Mouse (Mus musculus): ENCODE data around the gene Filip1l.
A peak's percentile ranks its signal among the peaks of the same experiment; 100 is the strongest.
"Not testable (repeated sequence)": the region's sequence is repeated elsewhere in the genome, so short reads cannot be mapped to it uniquely, and the experiment has no call there.

The Filip1l gene

DNA sequence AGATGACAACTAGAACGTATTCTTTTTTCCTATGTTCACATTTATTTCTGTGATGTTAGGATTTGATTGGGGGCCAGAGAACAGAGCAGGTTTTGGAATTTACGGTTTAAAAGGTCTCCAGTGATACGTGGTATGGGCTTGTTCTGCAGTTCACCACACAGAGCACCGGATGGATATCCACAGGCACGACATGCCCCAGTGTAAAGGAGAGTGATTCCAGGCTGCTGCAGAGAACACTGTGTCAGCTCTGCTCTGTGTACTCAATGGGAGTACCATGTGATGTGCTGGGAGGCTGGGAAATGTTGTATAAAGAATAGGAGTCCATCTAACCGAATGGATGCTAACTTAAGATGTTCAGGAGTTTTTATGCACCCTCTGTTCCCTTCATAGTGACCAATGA, 1.0 kb downstream of the Filip1l start:
- DNase-seq (ENCODE audit: low spot score) = no peak

DNA sequence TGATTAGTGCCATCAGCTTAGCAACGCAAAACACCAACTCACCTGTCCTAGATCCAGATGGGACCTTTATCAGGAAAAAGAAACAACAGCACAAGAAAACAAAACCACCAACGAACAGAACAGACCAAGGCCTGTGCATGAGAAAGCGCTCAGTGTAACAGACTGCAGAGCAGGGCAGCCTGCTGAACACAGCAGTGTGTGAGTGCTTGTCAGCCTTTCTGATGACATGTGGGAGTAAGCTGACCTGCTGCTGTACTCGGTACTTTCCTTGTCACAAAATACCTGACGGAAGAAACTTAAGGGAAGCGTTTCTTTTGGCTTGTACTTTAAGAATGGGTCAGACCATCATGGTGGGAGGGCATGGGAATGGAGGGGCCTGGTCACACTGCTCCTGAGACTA, 3.6 kb downstream of the Filip1l start:
- DNase-seq (ENCODE audit: low spot score) = no peak

DNA sequence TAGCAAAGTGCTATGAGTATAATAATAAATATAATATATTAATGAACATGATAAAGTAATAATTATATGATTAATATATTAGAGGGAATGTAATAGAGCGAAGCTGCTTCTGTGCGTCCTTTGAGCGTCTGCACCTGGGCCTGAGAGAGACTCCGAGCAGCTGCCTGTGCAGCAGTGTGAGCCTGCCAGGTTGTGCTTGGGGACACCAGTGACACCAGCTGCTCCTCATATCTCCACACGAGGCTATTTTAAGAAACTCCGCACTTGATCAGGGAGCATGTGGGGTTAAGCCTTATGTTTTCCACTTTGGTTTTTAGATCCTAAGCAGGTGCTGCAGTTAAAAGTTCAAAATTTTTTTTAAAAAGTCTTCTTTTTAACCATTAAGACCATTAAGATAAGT, 4.1 kb downstream of the Filip1l start:
- DNase-seq (ENCODE audit: low spot score) = no peak

DNA sequence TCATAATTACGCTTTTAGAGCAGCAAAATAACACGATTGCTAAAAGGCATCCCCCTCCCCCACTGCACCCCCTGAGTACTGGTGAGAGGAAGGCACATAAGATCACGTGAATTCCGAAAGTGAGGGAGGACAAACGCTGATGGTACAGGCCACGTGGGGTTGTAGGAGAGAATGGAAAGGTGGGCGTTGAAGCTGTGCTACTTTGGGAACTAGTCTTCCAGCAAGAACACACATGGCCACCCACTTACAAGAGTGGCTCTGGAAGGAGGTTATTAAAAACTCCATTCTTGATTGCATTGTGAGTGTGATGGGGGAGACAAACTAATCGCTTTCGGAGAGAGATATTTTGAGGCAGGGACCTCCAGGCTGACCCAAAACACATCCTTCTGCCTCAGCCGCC, 6.4 kb downstream of the Filip1l start:
- DNase-seq (ENCODE audit: low spot score) = no peak

DNA sequence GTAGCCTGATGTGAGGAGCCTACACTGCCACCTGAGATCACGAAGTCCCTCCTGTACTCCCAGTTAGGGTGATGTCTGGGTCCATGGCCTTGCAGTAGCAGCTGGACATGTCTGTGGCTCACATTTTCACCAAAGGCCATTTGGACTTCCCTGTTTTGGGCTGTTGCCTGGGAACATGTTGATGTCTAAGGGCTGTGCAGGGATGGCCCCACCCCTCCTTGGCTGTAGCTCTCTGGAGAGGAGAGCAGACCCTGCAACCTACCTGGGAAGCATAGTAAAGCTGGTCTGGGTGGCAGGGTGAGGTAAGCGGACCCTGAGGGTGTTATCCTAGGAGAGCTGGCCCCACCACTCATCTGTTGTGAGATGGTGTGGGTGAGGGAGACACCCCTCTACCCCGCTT, 7.9 kb downstream of the Filip1l start:
- no peak for DNase-seq (ENCODE audit: low spot score)

DNA sequence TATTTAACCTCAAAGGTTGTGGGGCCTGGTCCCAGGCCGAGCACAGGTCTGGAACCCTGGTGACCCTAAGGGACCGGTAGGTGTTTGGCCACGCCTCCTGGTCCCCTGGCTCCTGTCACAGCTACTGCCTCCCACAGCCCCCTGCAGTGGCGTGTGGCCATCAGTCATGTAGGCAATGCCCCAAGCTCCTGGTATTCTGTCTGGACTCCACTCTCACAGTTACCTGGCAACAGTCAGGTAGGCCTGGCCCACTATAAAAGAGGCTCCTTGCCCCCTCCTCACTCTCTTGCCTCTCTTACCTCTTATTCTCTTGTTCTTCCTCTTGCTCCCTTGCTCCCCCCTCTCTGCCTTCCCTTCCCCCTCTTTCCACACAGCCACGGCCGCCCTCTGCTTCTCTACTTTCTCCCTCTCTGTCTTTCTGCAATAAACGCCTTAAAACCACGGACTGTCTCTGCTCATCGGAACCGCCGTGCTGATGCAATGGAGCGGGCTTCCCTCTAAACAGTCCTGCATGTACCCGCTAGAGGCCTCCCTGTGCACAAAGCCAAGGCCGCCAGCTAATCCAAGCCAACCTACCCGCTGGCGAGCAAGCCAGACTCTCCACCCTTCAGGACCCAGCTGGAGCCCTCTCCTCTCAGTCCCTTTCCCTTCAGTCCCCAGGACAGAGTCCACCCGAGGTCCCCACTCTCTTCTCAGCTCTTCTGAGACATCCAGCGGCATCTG, 9.9 kb downstream of the Filip1l start:
- peak; percentile 20 for DNase-seq (ENCODE audit: low spot score)

DNA sequence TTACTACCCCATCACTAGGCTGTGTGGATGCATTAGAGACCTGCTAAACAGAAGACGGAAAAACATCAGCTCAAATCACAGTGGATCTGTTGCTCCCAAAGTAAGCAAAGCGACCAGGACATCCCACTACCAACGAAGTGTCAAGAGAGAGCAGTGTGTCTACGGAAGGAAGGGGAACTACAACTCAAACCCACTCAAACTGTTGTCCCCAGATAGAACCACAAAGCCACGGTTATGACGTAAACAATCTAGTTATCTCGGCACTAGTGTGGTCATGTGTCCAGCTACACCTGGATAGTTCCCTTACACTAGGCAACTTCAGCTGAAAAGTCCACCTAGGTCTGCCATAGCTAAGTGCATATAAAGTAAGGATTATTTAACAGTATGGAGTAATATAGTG, 11.6 kb downstream of the Filip1l start:
- no peak for DNase-seq (ENCODE audit: low spot score)

DNA sequence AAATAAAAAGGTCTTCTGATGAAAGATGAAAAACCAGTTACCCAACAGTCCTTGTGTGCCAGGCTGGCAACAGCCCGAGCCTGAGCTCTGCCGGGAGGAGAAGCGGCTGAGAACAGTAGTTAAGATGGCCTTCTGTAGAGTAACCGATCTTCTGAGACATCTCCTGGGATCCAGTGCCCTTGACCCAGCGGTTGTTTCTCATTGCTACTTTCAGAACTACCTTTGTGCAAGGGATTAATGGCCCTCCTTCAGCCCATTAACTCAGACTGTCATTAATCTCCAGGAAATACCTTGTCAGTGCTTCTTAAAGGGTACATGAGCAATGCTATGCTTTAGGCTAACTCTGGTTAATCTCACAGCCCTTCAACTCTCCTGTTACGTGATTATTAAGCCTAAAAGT, 13.2 kb downstream of the Filip1l start:
- DNase-seq (ENCODE audit: low spot score) = peak; percentile 20

DNA sequence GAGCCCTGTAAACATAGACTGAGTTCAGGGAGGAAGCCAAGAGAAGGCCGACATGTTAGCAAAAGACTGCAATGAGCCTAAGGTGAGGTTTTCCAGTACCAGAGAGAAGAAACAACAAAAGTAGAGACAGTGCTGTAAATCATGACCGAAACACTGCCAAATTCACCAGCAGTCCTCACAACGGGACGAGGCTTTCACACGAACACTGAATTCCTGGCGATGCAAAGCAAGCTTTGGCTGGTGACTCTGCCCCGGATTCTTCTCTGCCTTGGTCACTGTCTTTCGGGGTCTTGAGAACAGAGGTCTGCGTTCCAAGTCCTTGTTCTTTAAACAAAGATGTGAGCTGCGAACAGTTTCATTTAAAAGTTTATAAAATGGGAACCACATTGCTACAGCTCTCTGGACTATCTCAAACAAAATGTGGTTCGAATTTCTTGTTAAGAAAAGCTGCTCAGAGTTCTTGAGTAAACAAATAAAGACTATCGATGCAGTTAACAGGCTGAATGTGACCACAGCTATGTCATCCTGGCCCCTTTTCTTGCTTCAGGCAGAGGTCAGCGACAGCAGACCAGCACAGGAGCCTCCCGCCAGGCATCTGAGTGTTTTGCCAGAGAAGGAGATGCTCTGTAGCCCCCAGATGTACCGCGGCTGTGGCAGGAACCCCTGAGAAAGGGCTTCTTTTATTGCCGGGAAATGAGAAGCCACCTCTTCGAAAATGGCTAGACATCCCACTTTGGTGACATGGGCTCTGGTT, 14.2 kb downstream of the Filip1l start:
- DNase-seq (ENCODE audit: low spot score) = no peak

DNA sequence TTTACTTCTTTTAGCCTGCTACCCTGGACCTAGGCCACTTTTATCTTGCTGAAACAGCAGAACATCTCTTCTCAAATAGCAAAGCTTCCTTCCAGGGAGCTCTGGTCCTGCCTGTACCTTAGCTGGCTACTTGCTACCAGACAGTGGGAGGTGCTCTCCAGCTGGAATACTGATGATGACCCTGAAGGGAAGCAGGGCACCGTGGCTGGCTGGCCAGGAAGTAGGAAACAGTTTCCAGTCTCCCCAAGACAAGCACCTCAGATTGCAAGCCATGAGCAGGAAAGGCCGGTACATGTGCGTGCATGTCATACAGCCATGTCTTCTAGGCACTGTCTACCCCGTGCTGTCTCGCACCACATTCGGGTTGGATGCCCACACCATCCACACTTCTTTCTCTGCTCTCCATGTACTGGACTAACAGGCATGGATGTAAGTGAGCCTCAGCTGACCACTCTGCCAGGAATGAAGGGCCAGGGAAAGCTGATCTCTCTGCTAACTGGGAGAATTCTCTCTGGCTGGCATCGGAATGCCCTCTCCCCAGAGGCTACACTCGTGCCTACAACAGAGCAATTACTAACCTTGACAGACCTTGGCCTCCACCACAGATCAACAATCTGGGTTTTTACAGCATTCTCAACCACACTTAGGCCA, 17.1 kb downstream of the Filip1l start:
- no peak for DNase-seq (ENCODE audit: low spot score)

DNA sequence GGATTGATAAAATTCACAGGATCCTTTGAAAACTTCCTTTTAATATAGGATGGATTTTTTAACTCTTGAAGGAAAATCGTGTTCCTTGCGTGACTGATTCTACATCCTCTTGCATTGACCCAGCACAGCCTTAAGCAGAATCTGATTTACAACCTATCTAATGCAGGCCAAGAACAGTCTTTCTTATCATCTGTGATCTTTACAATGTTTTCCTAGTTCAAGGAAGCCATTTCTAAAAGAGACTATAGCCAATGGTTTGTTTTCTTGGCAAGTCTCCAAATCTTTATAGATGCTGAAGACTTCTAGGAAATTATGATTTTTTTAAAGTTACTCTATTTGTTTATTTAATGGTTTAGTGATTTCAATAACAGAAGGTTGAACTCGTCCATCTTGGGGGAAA, 19.3 kb downstream of the Filip1l start:
- no peak for DNase-seq (ENCODE audit: low spot score)

DNA sequence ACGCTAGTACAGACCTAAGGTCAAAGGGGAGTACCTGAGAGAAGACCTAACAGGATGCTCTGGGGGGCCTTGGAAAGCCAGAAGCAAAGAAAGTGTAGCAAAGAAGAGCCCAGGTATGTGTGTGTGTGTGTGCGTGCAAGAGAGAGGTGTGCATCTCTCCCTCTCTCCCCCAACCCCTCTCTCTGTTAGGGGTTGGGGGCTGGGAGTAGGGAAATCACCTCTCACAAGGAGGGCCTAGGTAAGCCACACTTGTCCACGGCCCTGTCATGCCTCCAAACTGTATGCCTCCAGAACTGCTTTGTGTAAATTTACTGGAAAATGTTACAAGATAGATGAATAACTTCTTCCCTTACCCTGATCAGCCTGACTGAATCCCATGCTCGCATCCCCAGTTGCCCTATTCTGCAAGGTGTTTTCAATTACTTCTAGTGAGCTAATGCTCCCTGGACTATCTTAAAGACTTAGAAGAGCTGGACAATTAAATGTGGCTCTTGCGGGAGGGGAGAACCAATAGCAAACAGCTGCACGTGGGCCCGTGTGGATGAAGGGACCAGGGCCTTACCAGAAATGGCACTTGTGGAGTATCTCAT, 22.4 kb downstream of the Filip1l start:
- DNase-seq (ENCODE audit: low spot score) = no peak

DNA sequence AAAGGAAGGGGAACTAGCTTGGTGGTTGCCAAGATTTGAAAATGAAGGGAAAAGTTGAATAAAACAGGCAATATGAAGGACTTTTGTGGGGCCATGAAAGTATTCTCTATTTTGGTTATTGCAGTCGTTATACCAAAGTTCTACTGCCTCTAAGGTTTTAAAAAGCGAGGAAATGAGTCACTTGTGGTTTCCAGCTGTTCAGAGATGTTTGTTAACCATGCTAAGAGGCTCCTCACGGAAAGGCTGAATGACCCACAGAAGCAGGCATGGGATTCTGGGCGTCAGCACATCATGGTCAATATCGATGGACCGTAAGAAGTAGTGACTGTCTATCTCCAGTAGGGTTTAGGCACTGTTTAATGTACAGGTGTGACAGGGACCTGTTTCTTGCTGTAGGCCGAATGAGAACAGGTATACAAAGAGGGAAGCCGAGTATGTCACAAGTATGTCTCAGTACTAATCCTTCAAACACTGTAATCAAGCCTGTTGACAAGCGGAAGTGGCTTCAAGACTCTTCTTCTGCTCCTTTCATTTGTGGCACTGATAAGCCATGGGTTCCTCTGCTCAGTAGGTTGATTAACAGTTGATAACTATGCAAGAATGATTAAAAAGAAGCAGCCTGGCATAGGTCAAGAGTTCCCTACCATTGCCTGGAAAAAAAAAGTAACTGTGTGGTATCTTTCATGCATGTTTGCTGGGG, 25.9 kb downstream of the Filip1l start:
- no peak for DNase-seq (ENCODE audit: low spot score)

DNA sequence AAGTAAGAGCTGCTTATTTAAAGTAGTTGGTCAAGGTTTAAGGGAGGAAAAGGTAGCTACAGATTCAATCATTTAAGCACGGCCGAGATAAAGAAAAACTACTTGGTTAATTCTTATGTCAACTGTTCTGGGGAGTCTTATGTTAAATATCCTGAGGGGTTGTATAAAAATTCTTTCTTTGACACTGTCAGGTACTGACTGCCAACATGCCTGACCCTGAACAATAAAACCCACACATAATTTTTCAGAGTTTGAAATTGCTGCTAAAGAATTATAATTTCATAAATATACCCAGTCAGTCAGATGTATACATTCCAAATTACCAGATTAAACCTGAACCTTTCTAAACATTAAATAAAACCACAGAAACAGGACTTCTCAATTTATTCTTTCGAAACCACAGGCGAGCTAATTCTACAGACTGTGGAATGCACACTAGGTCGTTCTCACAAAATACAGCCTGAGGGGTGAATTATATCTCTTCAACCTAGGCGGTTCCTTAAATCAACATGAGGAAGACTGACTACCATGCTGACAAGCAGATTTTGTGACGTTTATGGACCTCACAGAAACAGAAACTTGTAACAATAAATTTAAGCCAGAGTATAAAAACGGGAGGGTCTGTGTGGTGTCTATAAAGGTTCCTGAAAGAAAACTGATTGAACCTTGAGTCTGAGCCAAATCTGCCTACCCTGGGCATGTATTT, 30.5 kb downstream of the Filip1l start:
- DNase-seq (ENCODE audit: low spot score) = no peak

DNA sequence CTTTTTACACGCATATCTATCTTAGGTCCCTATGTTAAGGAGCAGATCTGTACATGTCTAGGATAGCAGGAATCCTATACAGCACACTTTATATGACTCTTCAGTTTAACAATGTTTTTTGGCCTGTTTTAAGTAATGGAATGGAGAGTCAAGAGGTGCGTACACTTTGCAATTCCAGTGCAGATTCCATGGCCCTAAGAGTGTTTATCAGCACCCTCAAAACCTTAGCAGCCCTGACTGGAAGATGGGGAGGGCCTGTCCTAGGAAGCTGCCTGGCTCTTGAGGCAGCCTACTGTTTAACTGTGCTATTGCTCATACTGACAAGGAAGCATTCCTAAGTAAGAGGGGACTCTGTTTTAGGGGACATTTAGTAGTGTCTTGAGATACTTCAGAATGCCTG, 31.4 kb downstream of the Filip1l start:
- DNase-seq (ENCODE audit: low spot score) = no peak

DNA sequence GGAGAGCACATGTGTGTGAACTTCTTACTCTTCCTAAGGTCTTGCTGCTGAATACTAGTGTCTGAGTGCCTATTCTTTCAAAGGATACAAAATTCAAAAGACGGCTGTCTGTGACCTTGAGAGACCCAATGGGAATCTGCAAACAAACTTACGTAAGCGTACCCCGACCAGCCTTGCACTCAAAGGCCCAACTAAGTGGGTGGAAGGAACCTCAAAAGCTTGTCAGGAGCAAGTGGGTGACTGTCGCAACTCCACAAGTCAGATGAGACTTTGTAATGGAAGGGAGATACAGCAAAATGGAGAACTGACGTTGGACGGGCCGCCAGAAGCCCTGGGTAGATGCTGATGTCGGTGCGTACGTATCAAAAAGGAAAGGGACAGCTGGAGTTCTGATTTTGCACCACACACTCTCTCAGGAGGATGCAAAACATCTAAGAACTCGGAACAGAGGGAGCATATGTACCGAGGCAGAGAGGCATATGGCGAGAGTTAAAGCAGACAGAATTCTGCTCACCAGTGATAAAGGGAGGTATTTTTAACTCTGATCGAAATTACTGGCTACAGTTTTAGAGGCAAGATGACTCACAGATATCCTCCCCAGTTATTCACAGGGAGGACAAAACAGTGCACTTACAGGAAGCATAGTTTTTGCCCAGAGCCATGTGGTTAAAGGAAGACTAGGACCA, 36.8 kb downstream of the Filip1l start:
- no peak for DNase-seq (ENCODE audit: low spot score)

DNA sequence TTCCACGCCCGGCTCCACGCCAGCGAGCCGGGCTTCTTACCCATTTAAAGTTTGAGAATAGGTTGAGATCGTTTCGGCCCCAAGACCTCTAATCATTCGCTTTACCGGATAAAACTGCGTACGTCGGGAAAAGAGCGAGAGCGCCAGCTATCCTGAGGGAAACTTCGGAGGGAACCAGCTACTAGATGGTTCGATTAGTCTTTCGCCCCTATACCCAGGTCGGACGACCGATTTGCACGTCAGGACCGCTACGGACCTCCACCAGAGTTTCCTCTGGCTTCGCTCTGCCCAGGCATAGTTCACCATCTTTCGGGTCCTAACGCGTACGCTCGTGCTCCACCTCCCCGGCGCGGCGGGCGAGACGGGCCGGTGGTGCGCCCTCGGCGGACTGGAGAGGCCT, 38.3 kb downstream of the Filip1l start:
- not testable (repeated sequence) for DNase-seq (ENCODE audit: low spot score)

DNA sequence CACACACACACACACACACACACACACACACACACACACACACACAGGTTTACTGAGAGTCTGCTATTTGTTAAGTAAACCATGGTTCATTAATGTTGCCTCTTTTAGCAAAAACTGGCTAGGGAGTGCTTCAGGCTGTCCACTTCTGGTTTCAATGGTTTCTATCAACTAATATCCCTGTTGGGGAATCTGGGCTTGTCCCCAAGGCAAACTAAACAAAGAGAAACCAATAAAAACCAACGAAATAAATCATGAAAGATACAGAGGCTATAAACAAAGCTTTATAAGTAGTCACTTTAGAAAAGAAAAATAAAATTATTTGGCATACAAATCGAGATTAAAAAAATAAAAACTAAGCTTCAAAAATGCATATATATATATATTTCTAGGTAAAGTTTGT, 39.6 kb downstream of the Filip1l start:
- no peak for DNase-seq (ENCODE audit: low spot score)

DNA sequence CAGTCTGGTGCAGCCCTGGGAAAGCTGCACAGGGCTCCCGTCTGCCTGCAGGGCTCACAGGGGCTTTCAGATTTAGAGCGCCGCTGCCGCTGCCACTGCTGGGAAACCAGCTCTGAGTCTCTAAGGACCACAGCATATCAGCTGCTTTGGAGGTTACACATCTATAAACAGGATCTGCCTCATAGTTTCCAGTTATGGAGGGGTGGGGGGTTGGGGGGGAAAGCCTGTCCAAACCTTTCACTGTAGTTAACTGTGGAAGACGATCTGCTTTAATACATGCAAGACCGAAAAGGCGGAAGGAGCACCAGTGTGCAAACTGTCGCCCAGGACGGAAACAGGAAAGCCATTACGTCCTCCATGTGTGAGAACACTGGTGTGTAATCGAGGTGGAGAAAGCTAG, 40.3 kb downstream of the Filip1l start:
- no peak for DNase-seq (ENCODE audit: low spot score)

DNA sequence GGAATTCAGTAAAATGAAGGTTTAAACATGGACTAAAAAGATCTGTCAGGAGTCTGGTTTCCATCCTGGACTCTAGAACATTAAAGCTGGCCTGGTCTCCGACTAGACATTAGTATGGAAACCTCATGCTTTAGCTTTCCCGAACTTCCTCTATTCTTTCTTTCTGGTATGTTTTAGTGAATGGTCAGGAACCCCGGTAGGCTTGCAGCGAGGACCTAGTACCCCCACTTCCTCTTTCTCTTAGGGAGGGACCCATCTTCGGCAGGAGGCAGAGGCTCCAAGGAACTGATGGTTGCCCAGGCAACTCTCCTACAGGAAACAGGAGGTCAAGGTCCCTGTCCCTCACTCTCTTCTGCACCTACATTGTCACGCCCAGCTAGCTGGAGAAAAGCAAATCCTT, 43.4 kb downstream of the Filip1l start:
- no peak for DNase-seq (ENCODE audit: low spot score)

DNA sequence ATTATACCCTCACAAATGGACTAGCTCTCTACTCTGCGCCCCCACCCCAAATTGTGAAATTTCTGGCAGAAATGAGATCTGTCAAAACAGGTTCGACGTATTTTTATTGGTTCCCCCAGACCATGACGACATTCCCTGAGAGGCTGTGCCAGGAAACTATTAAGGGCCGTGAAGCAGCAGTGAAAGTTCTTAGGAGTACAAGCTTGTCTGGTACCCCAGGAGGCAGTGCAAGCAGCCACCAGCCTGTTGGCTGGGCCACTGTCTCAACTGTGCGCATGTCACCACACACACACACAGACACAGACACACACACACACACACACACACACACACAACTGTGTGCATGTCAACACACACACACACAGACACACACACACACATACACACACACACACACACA, 45.0 kb downstream of the Filip1l start:
- DNase-seq (ENCODE audit: low spot score) = no peak
